Mouse (Mus musculus): ENCODE results near the gene Fam120c. TPM values are rescaled to one million over a fixed set of nuclear protein-coding genes. Genes with fewer than 3 reads are reported as not detected.

Fam120c gene
- polyA plus RNA-seq, 1 experiment from 2014 or later: 3.6 TPM

Other genes with a start within 250 kb of the Fam120c start
- gene Tsr2, start 247.6 kb upstream of the Fam120c start, polyA plus RNA-seq (2015; fragmentation: Nextera tagmentation; extraction: Ambion mirVana): 16.0 and 18.5 TPM in 2 replicates
- 0.44 and 0.52 TPM in 2 replicates for gene Wnk3, start 146.1 kb upstream of the Fam120c start, polyA plus RNA-seq (2015; fragmentation: Nextera tagmentation; extraction: Ambion mirVana)
- 11.8 and 13.7 TPM in 2 replicates for gene Phf8, start 176.5 kb downstream of the Fam120c start, polyA plus RNA-seq (2015; fragmentation: Nextera tagmentation; extraction: Ambion mirVana)

All from heart, embryonic 15.5 days (tissue).